Mouse (Mus musculus) Muller cell, postnatal 12 days (primary cell): Measurements from ENCODE around the gene Kcnj10.

Experiments
- DNase-seq: peaks from one replicate; pipeline ENCODE4 v3.0.0-alpha.2; 2015; ENCODE audit errors: inconsistent ontology term

The Kcnj10 gene

GRCm38 (mm10) chr1:172329616-172330015 is 11.4 kb upstream of the Kcnj10 start:
- DNase-seq, result no peak

- DNase-seq, result no peak
Observed at GRCm38 (mm10) chr1:172331422-172331947, 9.5 kb upstream of the Kcnj10 start.

GRCm38 (mm10) chr1:172332925-172333324 is 8.1 kb upstream of the Kcnj10 start:
- no peak for DNase-seq

GRCm38 (mm10) chr1:172333512-172333911 is 7.5 kb upstream of the Kcnj10 start:
- no peak for DNase-seq

- no peak for DNase-seq
Observed at GRCm38 (mm10) chr1:172335804-172336203, 5.2 kb upstream of the Kcnj10 start.

GRCm38 (mm10) chr1:172337411-172338185 is 3.4 kb upstream of the Kcnj10 start:
- DNase-seq, result no peak

GRCm38 (mm10) chr1:172341386-172341785 is 376 bp downstream of the Kcnj10 start:
- DNase-seq, result no peak

- peak; percentile 55 for DNase-seq
Observed at GRCm38 (mm10) chr1:172342729-172343128, 1.7 kb downstream of the Kcnj10 start.

GRCm38 (mm10) chr1:172343914-172344313 is 2.9 kb downstream of the Kcnj10 start:
- no peak for DNase-seq

- no peak for DNase-seq
Observed at GRCm38 (mm10) chr1:172344820-172345219, 3.8 kb downstream of the Kcnj10 start.

GRCm38 (mm10) chr1:172346707-172347106 is 5.7 kb downstream of the Kcnj10 start:
- DNase-seq, result no peak

- no peak for DNase-seq
Observed at GRCm38 (mm10) chr1:172347382-172347781, 6.4 kb downstream of the Kcnj10 start.

GRCm38 (mm10) chr1:172349504-172349903 is 8.5 kb downstream of the Kcnj10 start:
- no peak for DNase-seq

- peak; percentile 95 for DNase-seq
Observed at GRCm38 (mm10) chr1:172349916-172350812, 9.2 kb downstream of the Kcnj10 start.

- no peak for DNase-seq
Observed at GRCm38 (mm10) chr1:172352001-172352400, 11.0 kb downstream of the Kcnj10 start.

- no peak for DNase-seq
Observed at GRCm38 (mm10) chr1:172352453-172352852, 11.4 kb downstream of the Kcnj10 start.

GRCm38 (mm10) chr1:172355336-172355735 is 14.3 kb downstream of the Kcnj10 start:
- DNase-seq, result no peak

GRCm38 (mm10) chr1:172357550-172357949 is 16.5 kb downstream of the Kcnj10 start:
- DNase-seq, result peak; percentile 58

GRCm38 (mm10) chr1:172358341-172358740 is 17.3 kb downstream of the Kcnj10 start:
- peak; percentile 60 for DNase-seq

- DNase-seq, result peak; percentile 72
Observed at GRCm38 (mm10) chr1:172364684-172365083, 23.7 kb downstream of the Kcnj10 start.

- peak; percentile 40 for DNase-seq
Observed at GRCm38 (mm10) chr1:172368768-172369418, 27.9 kb downstream of the Kcnj10 start.

GRCm38 (mm10) chr1:172376198-172376667 is 35.2 kb downstream of the Kcnj10 start, which contains the start of gene Pigm:
TSS of gene Pigm (plus strand) at chr1:172376546.
- DNase-seq, result peak; percentile 99
